Mouse (Mus musculus): ENCODE data around the gene Slc5a2. TPM values are rescaled to one million over a fixed set of nuclear protein-coding genes. Genes with fewer than 3 reads are reported as not detected.

The Slc5a2 gene
- polyA plus RNA-seq, 1 experiment: 0.53 TPM

- DNase-seq (ENCODE audit: low read depth in 1 of 2, low spot score in 2 of 2): no peak
- no peaks in the 10 kb centered on the region for H3K4me1 ChIP-seq (ENCODE audit: control insufficient read depth, insufficient read depth, insufficient read length)
- H3K27ac ChIP-seq (ENCODE audit: insufficient read depth, low read length): no peak overlapping the region
- WGBS: 68% methylated on average over 13 of the region's 13 CpGs
- H3K36me3 ChIP-seq (ENCODE audit: control insufficient read depth, insufficient read depth, low read length): peaks cover 8% of the 10 kb centered on the region
- H3K27me3 ChIP-seq (ENCODE audit: control insufficient read depth, insufficient read depth, low read length): no peaks in the 10 kb centered on the region
- no peak overlapping the region for H3K4me3 ChIP-seq (ENCODE audit: extremely low read depth, insufficient read depth, insufficient read length)
- TF ChIP-seq CTCF (IDR thresholded peaks at IDR 0.05; ENCODE audit: extremely low read depth, insufficient read depth, insufficient read length, insufficient replicate concordance) (no peak), POLR2A (IDR thresholded peaks at IDR 0.05; ENCODE audit: low read depth, low read length) (no peak)
Observed at GRCm38 (mm10) chr7:128267391-128267790, 1.9 kb downstream of the Slc5a2 start.

- Histone ChIP-seq H3K36me3 (ENCODE audit: control insufficient read depth, insufficient read depth, low read length) (peaks cover 9% of the 10 kb centered on the region), H3K4me3 (ENCODE audit: extremely low read depth, insufficient read depth, insufficient read length) (no peak overlapping the region), H3K27me3 (ENCODE audit: control insufficient read depth, insufficient read depth, low read length) (no peaks in the 10 kb centered on the region), H3K27ac (ENCODE audit: insufficient read depth, low read length) (no peak overlapping the region), H3K4me1 (ENCODE audit: control insufficient read depth, insufficient read depth, insufficient read length) (no peaks in the 10 kb centered on the region)
- WGBS: 81% methylated on average over 7 of the region's 7 CpGs
- TF ChIP-seq CTCF (IDR thresholded peaks at IDR 0.05; ENCODE audit: extremely low read depth, insufficient read depth, insufficient read length, insufficient replicate concordance): no peak
- no peak for TF ChIP-seq POLR2A (IDR thresholded peaks at IDR 0.05; ENCODE audit: low read depth, low read length)
- DNase-seq (ENCODE audit: low read depth in 1 of 2, low spot score in 2 of 2): no peak
Observed at GRCm38 (mm10) chr7:128267813-128268212, 2.4 kb downstream of the Slc5a2 start.

- DNase-seq (ENCODE audit: low read depth in 1 of 2, low spot score in 2 of 2): no peak
- Histone ChIP-seq H3K4me1 (ENCODE audit: control insufficient read depth, insufficient read depth, insufficient read length) (no peaks in the 10 kb centered on the region), H3K27me3 (ENCODE audit: control insufficient read depth, insufficient read depth, low read length) (no peaks in the 10 kb centered on the region), H3K4me3 (ENCODE audit: extremely low read depth, insufficient read depth, insufficient read length) (no peak overlapping the region), H3K27ac (ENCODE audit: insufficient read depth, low read length) (no peak overlapping the region), H3K36me3 (ENCODE audit: control insufficient read depth, insufficient read depth, low read length) (peaks cover 19% of the 10 kb centered on the region)
- TF ChIP-seq CTCF (IDR thresholded peaks at IDR 0.05; ENCODE audit: extremely low read depth, insufficient read depth, insufficient read length, insufficient replicate concordance): no peak
- no peak for TF ChIP-seq POLR2A (IDR thresholded peaks at IDR 0.05; ENCODE audit: low read depth, low read length)
- 73% methylated on average over 13 of the region's 13 CpGs for WGBS
Observed at GRCm38 (mm10) chr7:128270431-128270850, 5.0 kb downstream of the Slc5a2 start.

GRCm38 (mm10) chr7:128271496-128271895, 6.0 kb downstream of the Slc5a2 start:
- Histone ChIP-seq H3K36me3 (ENCODE audit: control insufficient read depth, insufficient read depth, low read length) (peaks cover 25% of the 10 kb centered on the region), H3K27me3 (ENCODE audit: control insufficient read depth, insufficient read depth, low read length) (no peaks in the 10 kb centered on the region), H3K27ac (ENCODE audit: insufficient read depth, low read length) (no peak overlapping the region), H3K4me3 (ENCODE audit: extremely low read depth, insufficient read depth, insufficient read length) (no peak overlapping the region), H3K4me1 (ENCODE audit: control insufficient read depth, insufficient read depth, insufficient read length) (no peaks in the 10 kb centered on the region)
- TF ChIP-seq POLR2A (IDR thresholded peaks at IDR 0.05; ENCODE audit: low read depth, low read length): no peak
- no peak for TF ChIP-seq CTCF (IDR thresholded peaks at IDR 0.05; ENCODE audit: extremely low read depth, insufficient read depth, insufficient read length, insufficient replicate concordance)
- DNase-seq (ENCODE audit: low read depth in 1 of 2, low spot score in 2 of 2): no peak
- 93% methylated on average over 9 of the region's 9 CpGs for WGBS

GRCm38 (mm10) chr7:128276051-128276450, 10.6 kb downstream of the Slc5a2 start:
- WGBS: 94% methylated on average over 6 of the region's 6 CpGs
- no peak overlapping the region for H3K27ac ChIP-seq (ENCODE audit: insufficient read depth, low read length)

GRCm38 (mm10) chr7:128279750-128280149, 14.3 kb downstream of the Slc5a2 start:
- Histone ChIP-seq H3K27me3 (ENCODE audit: control insufficient read depth, insufficient read depth, low read length) (no peaks in the 10 kb centered on the region), H3K4me1 (ENCODE audit: control insufficient read depth, insufficient read depth, insufficient read length) (no peaks in the 10 kb centered on the region), H3K27ac (ENCODE audit: insufficient read depth, low read length) (no peak overlapping the region), H3K36me3 (ENCODE audit: control insufficient read depth, insufficient read depth, low read length) (peaks cover 11% of the 10 kb centered on the region), H3K4me3 (ENCODE audit: extremely low read depth, insufficient read depth, insufficient read length) (no peak overlapping the region)
- WGBS: 94% methylated on average over 4 of the region's 4 CpGs
- no peak for DNase-seq (ENCODE audit: low read depth in 1 of 2, low spot score in 2 of 2)
- TF ChIP-seq POLR2A (IDR thresholded peaks at IDR 0.05; ENCODE audit: low read depth, low read length) (no peak), CTCF (IDR thresholded peaks at IDR 0.05; ENCODE audit: extremely low read depth, insufficient read depth, insufficient read length, insufficient replicate concordance) (no peak)

More at GRCm38 (mm10) chr7:128276051-128276450, 10.6 kb downstream of the Slc5a2 start:
- H3K27me3 ChIP-seq (ENCODE audit: control insufficient read depth, insufficient read depth, low read length): no peaks in the 10 kb centered on the region
- H3K4me1 ChIP-seq (ENCODE audit: control insufficient read depth, insufficient read depth, insufficient read length): no peaks in the 10 kb centered on the region
- TF ChIP-seq CTCF (IDR thresholded peaks at IDR 0.05; ENCODE audit: extremely low read depth, insufficient read depth, insufficient read length, insufficient replicate concordance) (no peak), POLR2A (IDR thresholded peaks at IDR 0.05; ENCODE audit: low read depth, low read length) (no peak)
- no peak overlapping the region for H3K4me3 ChIP-seq (ENCODE audit: extremely low read depth, insufficient read depth, insufficient read length)
- peaks cover 25% of the 10 kb centered on the region for H3K36me3 ChIP-seq (ENCODE audit: control insufficient read depth, insufficient read depth, low read length)
- no peak for DNase-seq (ENCODE audit: low read depth in 1 of 2, low spot score in 2 of 2)

GRCm38 (mm10) chr7:128281765-128282164, 16.3 kb downstream of the Slc5a2 start:
- Histone ChIP-seq H3K27ac (ENCODE audit: insufficient read depth, low read length) (no peak overlapping the region), H3K27me3 (ENCODE audit: control insufficient read depth, insufficient read depth, low read length) (no peaks in the 10 kb centered on the region), H3K4me3 (ENCODE audit: extremely low read depth, insufficient read depth, insufficient read length) (no peak overlapping the region), H3K4me1 (ENCODE audit: control insufficient read depth, insufficient read depth, insufficient read length) (no peaks in the 10 kb centered on the region), H3K36me3 (ENCODE audit: control insufficient read depth, insufficient read depth, low read length) (no peaks in the 10 kb centered on the region; the same call in 1 of the 2 replicates)
- DNase-seq (ENCODE audit: low read depth in 1 of 2, low spot score in 2 of 2): no peak
- 88% methylated on average over 11 of the region's 11 CpGs for WGBS
- no peak for TF ChIP-seq CTCF (IDR thresholded peaks at IDR 0.05; ENCODE audit: extremely low read depth, insufficient read depth, insufficient read length, insufficient replicate concordance)

Measured in spleen, adult 2 months (tissue).